Mouse (Mus musculus) kidney, postnatal 10 days (tissue): ENCODE results near the gene Arfgef3.
"Not testable (repeated sequence)": the region's sequence is repeated elsewhere in the genome, so short reads cannot be mapped to it uniquely, and the experiment has no call there.

Experiments
- DNase-seq: peaks from one replicate; pipeline ENCODE4 v3.0.0; 2021; ENCODE audit warnings: mixed read lengths

Arfgef3 gene

DNA sequence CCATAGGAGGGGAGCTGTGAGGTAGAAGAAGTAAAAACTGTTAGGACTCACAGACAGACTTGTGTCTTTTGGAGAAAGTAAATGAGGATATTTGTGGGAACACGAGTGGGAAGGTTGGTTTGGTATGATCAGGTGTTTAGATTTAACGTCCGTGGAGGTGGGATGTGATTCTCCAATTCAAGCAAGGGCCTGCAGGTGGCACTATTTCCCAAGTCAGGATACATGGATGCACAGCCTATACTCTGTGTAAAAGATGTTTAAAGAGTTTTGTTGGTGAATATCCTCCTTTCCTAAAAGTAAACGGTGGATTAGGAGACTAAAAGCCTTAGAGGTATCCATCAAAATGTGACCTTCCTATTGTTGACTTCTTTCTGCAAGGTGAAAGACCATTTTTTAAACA, 180.8 kb downstream of the Arfgef3 start:
- DNase-seq: peak; percentile 72

DNA sequence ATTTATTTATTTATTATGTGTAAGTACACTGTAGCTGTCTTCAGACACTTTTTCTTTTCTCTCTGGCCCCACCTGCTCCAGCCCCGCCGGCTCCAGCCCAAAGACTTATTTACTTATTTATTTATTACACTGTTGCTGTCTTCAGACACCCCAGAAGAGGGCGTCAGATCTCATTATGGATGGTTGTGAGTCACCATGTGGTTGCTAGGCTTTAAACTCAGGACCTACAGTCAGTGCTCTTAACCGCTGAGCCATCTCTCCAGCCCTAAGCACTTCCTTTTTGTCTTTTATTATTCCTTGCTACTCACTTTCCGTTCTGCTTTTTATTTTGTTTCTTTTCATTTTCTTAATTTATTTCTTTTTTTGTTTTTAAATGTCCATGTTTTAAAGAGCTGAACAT, 182.3 kb downstream of the Arfgef3 start:
- DNase-seq: no peak

DNA sequence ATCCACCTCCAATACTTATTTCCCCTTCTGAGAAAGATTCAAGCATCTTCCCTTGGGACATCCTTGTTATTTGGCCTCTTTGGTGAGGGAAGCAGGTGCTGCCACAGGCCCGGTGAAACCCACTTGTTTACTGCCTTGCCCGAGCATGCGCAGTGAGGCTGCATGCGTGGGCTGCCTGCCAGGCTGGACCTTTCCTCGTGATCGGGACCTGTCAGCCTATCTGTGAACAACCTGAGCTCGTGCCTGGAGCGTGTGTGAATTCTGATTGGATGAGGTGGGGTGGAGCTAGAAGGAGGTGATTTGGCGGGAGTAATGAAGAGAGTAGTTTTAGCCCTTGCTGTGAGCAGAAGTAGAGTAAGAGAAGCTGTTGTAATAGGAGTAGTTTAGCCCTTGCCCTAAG, 184.7 kb downstream of the Arfgef3 start:
- not testable (repeated sequence) for DNase-seq

DNA sequence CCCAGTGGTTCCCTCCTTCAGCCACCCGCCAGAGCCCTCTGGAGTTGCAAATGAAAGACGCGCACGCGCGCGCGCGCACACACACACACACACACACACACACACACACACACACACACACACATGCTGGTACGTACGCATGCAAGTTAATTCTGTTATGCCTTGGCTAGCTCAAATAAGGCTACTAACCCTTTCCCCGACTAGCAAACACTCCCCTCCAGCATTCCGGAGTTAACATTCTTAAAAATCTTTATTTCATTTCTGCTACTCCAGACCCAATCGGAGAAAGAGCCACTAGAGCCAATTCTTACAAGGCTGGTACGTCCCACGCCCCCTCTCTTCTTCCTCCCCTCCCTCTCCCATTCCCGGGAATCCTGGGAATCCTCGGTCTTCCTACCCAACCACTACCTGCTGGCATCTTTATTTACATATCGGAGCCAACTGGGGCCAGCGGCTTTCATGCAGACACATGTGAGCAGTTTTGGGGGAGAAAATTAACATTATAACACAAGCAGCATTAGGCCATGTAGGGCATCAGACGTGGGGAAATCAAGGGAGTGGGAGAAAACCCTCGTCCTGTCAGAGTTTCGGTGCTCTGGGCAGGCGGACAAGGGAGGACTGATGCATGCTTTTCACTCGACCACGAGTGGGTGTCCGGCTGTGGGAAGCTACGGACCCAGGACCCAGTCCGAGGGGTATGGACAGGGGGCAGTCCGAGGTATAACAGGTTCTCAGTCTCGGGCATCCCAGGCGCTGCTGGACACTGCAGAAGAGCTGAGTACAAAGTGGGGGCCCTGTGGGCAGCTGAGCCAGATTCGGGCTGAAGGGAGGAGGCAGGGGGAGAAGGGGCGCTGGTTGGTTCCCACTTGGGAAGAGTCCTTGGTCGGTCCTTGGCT, 194.2 kb downstream of the Arfgef3 start:
- peak; percentile 27 for DNase-seq

DNA sequence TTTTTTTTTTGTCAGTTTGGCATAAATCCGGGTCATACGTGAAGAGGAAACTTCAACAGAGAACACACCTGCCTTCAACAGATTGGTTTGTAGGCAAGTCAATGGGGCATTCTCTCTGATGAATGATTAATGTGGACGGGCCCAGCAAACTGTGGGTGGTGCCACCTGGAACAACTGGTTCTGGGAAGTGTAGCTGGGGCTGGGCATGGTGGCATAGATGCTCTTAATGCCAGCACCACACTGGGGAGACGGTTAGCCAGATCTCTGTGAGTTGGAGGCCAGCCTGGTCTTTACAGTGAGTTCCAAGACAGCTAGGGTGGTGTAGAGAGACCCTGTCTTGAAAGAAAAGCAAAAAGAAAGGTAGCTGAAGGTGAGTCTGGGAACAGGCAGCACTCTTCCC, 196.4 kb downstream of the Arfgef3 start:
- DNase-seq: peak; percentile 16

DNA sequence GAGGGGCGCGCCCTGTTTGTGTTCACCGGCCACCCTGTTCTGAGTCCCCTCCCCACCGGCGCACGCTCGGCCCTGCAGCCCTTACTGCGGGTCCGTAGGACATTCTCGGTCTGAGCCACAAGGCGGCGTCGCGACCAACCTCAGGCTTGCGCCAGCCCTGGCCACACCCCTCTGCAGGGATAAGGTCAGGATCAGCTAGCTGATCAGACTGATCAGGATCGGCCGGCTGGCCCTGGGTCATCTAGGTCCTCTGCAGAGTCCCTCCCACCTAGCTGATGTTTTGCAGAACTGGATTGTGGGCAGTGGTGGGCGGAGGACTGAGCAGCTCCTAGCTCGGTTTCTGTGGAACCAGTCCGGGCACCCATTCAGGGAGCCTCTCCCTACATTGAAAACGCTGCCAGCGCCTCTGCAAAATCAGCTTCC, 197.9 kb downstream of the Arfgef3 start, which contains the start of gene Hebp2:
TSS of gene Hebp2 (minus strand) at position 264 of the 423 bp plus-strand sequence.
- peak; percentile 81 for DNase-seq

DNA sequence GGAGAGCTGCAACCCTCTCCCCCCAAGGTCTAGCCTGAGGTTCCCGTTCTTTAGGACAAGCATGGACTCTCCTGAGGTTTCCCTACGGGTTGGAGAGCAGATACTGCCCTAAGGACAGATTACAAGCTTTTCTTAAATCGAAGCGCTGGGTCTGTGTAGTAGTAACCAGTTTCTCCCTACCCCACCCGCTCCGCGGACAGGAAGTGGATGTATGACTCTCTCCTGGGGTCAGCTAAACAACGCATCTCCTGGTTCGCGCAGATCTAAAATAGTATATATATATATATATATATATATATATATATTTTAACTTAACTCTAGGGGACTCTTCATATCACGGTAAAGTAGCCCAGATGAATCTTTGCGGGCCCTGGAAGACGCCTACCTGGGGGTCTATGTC, 198.4 kb downstream of the Arfgef3 start:
- DNase-seq: peak; percentile 21

DNA sequence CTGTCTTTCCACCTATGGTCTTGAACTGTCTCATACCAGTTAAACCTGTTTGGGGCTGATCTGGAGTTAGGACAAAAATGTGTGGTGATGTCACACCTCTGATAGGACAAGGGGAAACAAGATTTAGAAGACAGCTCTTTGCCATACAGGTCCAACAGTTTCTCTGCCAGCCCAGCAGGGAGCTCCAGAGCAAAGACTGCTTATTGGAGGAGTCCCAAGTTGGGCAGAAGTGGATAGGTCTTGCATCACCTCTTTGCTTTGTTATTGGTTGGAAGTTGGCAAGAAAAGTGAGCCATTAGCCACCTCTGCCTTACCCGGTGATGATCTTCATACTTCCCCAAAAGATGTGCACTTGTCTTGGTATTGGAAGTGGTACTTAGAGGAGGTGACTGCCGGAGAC, 206.9 kb downstream of the Arfgef3 start:
- DNase-seq: no peak

DNA sequence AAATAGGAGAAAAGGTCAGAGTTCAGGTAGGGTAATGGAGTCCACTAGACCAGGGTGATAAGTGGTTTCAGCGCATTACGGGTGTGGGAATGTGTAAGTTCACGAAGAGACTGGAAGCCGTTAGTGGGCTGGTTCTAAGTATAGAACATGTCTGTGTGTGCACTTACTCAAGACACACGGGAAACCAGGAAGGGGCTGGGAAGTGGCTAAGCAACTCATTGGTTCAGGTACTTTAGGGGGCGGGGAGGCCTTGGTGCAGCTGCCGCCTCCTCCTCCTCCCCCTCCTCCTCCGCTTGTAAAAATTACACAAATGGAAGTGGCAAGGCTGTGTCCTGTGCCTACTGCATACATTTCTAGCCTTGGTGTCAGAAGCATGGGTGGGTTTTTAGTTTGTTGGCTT, 211.5 kb downstream of the Arfgef3 start:
- DNase-seq: no peak
